Mouse (Mus musculus): Measurements from ENCODE around the gene Sept11. TPM values are rescaled to one million over a fixed set of nuclear protein-coding genes. Genes with fewer than 3 reads are reported as not detected.

Sept11 gene
- polyA plus RNA-seq, 1 experiment from 2014 or later: 39.2 TPM

GRCm38 (mm10) chr5:93093638-93094527, 646 bp downstream of the Sept11 start:
- TF ChIP-seq CTCF (IDR thresholded peaks at IDR 0.05; ENCODE audit: low read depth): no peak
- H3K4me1 ChIP-seq (replicated peaks; ENCODE audit: control insufficient read depth, insufficient read depth, low read length): no peaks in the 10 kb centered on the region

GRCm38 (mm10) chr5:93095301-93095700, 2.1 kb downstream of the Sept11 start:
- H3K27ac ChIP-seq (ENCODE audit: low read depth, low read length): no peak overlapping the region
- WGBS: 69% methylated on average over 7 of the region's 7 CpGs

More at GRCm38 (mm10) chr5:93093638-93094527, 646 bp downstream of the Sept11 start:
- peak overlapping the region; percentile 92 for H3K4me3 ChIP-seq (ENCODE audit: low read depth, low read length)
- peak overlapping the region; percentile 83 for H3K9ac ChIP-seq (ENCODE audit: low read depth, low read length)
- under 1% methylated on average over 50 of the region's 50 CpGs for WGBS
- no peaks in the 10 kb centered on the region for H3K9me3 ChIP-seq (ENCODE audit: control insufficient read depth)
- peak overlapping the region; percentile 81 for H3K27ac ChIP-seq (ENCODE audit: low read depth, low read length)
- H3K36me3 ChIP-seq (ENCODE audit: control insufficient read depth, insufficient read depth): no peaks in the 10 kb centered on the region
- no peaks in the 10 kb centered on the region for H3K27me3 ChIP-seq (replicated peaks; ENCODE audit: control insufficient read depth, insufficient read depth, low read length)
- ATAC-seq: peak; percentile 18; the same call in 1 of the 2 replicates
- H3K4me2 ChIP-seq (replicated peaks; ENCODE audit: low read depth): peak overlapping the region; percentile 93

GRCm38 (mm10) chr5:93097204-93097906, 4.1 kb downstream of the Sept11 start:
- Histone ChIP-seq H3K27ac (ENCODE audit: low read depth, low read length) (no peak overlapping the region), H3K9ac (ENCODE audit: low read depth, low read length) (no peak overlapping the region), H3K36me3 (ENCODE audit: control insufficient read depth, insufficient read depth) (0 out of 2 replicates have a peak, but pooled peaks cover 4% of the 10 kb centered on the region), H3K4me1 (replicated peaks; ENCODE audit: control insufficient read depth, insufficient read depth, low read length) (0 out of 2 replicates have a peak, but pooled peaks cover 7% of the 10 kb centered on the region), H3K9me3 (ENCODE audit: control insufficient read depth) (no peaks in the 10 kb centered on the region), H3K27me3 (replicated peaks; ENCODE audit: control insufficient read depth, insufficient read depth, low read length) (no peaks in the 10 kb centered on the region), H3K4me2 (replicated peaks; ENCODE audit: low read depth) (no peak overlapping the region), H3K4me3 (ENCODE audit: low read depth, low read length) (no peak overlapping the region)
- no peak for TF ChIP-seq CTCF (IDR thresholded peaks at IDR 0.05; ENCODE audit: low read depth)
- 76% methylated on average over 13 of the region's 13 CpGs for WGBS
- no peak for ATAC-seq

More at GRCm38 (mm10) chr5:93095301-93095700, 2.1 kb downstream of the Sept11 start:
- Histone ChIP-seq H3K9me3 (ENCODE audit: control insufficient read depth) (no peaks in the 10 kb centered on the region), H3K4me1 (replicated peaks; ENCODE audit: control insufficient read depth, insufficient read depth, low read length) (0 out of 2 replicates have a peak, but pooled peaks cover 4% of the 10 kb centered on the region), H3K27me3 (replicated peaks; ENCODE audit: control insufficient read depth, insufficient read depth, low read length) (no peaks in the 10 kb centered on the region), H3K36me3 (ENCODE audit: control insufficient read depth, insufficient read depth) (no peaks in the 10 kb centered on the region), H3K4me2 (replicated peaks; ENCODE audit: low read depth) (peak overlapping the region; percentile 93), H3K9ac (ENCODE audit: low read depth, low read length) (no peak overlapping the region), H3K4me3 (ENCODE audit: low read depth, low read length) (0 out of 2 replicates have a peak overlapping the region, but pooled peaks have one; percentile 92)
- no peak for ATAC-seq
- no peak for TF ChIP-seq CTCF (IDR thresholded peaks at IDR 0.05; ENCODE audit: low read depth)

DNA sequence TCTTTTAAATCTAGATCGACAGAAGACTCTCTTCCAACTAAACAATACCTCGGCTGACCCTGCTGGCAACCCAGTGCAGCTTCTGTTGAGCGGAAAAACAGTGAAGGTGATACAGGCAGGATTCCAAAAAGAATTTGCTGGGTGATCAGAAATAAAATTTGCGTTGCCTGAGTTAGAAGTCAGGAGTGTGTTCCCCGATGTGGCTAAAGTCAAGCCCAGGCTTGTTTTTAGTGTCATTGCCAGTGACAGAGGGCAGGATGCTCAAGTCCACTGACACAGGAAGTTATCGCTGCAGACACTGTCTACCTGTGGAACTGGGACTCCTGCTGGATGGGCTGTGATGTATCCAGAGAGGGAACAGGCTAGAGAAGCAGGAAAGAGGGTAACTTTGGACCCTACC, 5.0 kb downstream of the Sept11 start:
- Histone ChIP-seq H3K9me3 (ENCODE audit: control insufficient read depth) (no peaks in the 10 kb centered on the region), H3K4me1 (replicated peaks; ENCODE audit: control insufficient read depth, insufficient read depth, low read length) (0 out of 2 replicates have a peak, but pooled peaks cover 7% of the 10 kb centered on the region), H3K4me2 (replicated peaks; ENCODE audit: low read depth) (no peak overlapping the region), H3K36me3 (ENCODE audit: control insufficient read depth, insufficient read depth) (0 out of 2 replicates have a peak, but pooled peaks cover 4% of the 10 kb centered on the region), H3K27me3 (replicated peaks; ENCODE audit: control insufficient read depth, insufficient read depth, low read length) (no peaks in the 10 kb centered on the region), H3K4me3 (ENCODE audit: low read depth, low read length) (no peak overlapping the region), H3K9ac (ENCODE audit: low read depth, low read length) (no peak overlapping the region), H3K27ac (ENCODE audit: low read depth, low read length) (no peak overlapping the region)
- TF ChIP-seq CTCF (IDR thresholded peaks at IDR 0.05; ENCODE audit: low read depth): peak; percentile 16; the same call in 1 of the 2 replicates
- 65% methylated on average over 6 of the region's 6 CpGs for WGBS
- no peak for ATAC-seq

DNA sequence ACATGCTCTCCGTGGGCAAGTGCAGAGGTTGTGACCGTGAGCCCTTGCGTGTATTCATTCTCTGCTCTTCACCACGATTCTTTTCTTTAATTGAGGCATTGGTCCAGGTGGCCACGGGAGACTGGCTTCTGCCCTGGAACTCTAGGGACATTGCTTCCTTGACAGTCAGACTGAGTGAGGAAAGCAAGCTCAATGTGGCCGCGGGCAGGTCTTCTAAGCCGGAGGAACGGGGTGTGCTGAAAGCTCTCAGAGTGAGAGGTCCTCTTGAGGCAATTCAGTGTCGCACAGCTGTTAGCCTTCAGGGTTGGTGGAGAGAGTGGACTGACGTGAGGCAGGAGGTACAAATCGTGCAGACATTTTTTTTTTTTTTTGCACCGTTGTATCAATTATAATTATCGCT, 5.6 kb downstream of the Sept11 start:
- H3K4me1 ChIP-seq (replicated peaks; ENCODE audit: control insufficient read depth, insufficient read depth, low read length): 0 out of 2 replicates have a peak, but pooled peaks cover 7% of the 10 kb centered on the region
- no peak overlapping the region for H3K9ac ChIP-seq (ENCODE audit: low read depth, low read length)
- ATAC-seq: no peak
- no peaks in the 10 kb centered on the region for H3K27me3 ChIP-seq (replicated peaks; ENCODE audit: control insufficient read depth, insufficient read depth, low read length)
- H3K4me2 ChIP-seq (replicated peaks; ENCODE audit: low read depth): no peak overlapping the region
- no peak overlapping the region for H3K4me3 ChIP-seq (ENCODE audit: low read depth, low read length)
- no peaks in the 10 kb centered on the region for H3K9me3 ChIP-seq (ENCODE audit: control insufficient read depth)
- no peak for TF ChIP-seq CTCF (IDR thresholded peaks at IDR 0.05; ENCODE audit: low read depth)
- H3K36me3 ChIP-seq (ENCODE audit: control insufficient read depth, insufficient read depth): 0 out of 2 replicates have a peak, but pooled peaks cover 4% of the 10 kb centered on the region
- WGBS: 50% methylated on average over 14 of the region's 14 CpGs
- H3K27ac ChIP-seq (ENCODE audit: low read depth, low read length): no peak overlapping the region

- H3K27ac ChIP-seq (ENCODE audit: low read depth, low read length): no peak overlapping the region
- H3K36me3 ChIP-seq (ENCODE audit: control insufficient read depth, insufficient read depth): 0 out of 2 replicates have a peak, but pooled peaks cover 4% of the 10 kb centered on the region
- no peak overlapping the region for H3K4me2 ChIP-seq (replicated peaks; ENCODE audit: low read depth)
- 0 out of 2 replicates have a peak, but pooled peaks cover 7% of the 10 kb centered on the region for H3K4me1 ChIP-seq (replicated peaks; ENCODE audit: control insufficient read depth, insufficient read depth, low read length)
- no peaks in the 10 kb centered on the region for H3K9me3 ChIP-seq (ENCODE audit: control insufficient read depth)
- H3K9ac ChIP-seq (ENCODE audit: low read depth, low read length): no peak overlapping the region
- 78% methylated on average over 4 of the region's 4 CpGs for WGBS
- no peak for TF ChIP-seq CTCF (IDR thresholded peaks at IDR 0.05; ENCODE audit: low read depth)
- no peak for ATAC-seq
- no peak overlapping the region for H3K4me3 ChIP-seq (ENCODE audit: low read depth, low read length)
- H3K27me3 ChIP-seq (replicated peaks; ENCODE audit: control insufficient read depth, insufficient read depth, low read length): no peaks in the 10 kb centered on the region
Observed at GRCm38 (mm10) chr5:93100906-93101305, 7.7 kb downstream of the Sept11 start.

Data from intestine, postnatal 0 days (tissue).